Mouse (Mus musculus) thymus, adult 2 months (tissue): ENCODE measurements around the gene Tmem52.

Experiments used
- CTCF ChIP-seq: fragments of 200-500 bp; IDR thresholded peaks from 2 replicates; pipeline ENCODE4 v1.5.1; 2012; ENCODE audit warnings: mild to moderate bottlenecking, control low read depth, low read length, moderate library complexity, borderline replicate concordance; ENCODE audit not compliant: control insufficient read depth, poor library complexity, insufficient read depth; ENCODE audit errors: extremely low read depth
- POLR2A ChIP-seq: fragments of 200-500 bp; IDR thresholded peaks from 2 replicates; pipeline ENCODE4 v1.6.1; 2012; ENCODE audit warnings: mild to moderate bottlenecking, low read length, control low read depth, moderate library complexity; ENCODE audit not compliant: control insufficient read depth, poor library complexity, insufficient read depth; ENCODE audit errors: extremely low read depth

GRCm38 (mm10) chr4:155472716-155473290 is 3.9 kb downstream of the Tmem52 start:
- TF ChIP-seq POLR2A (no peak), CTCF (no peak)
